Comparison of ENCODE assay signal across 8 mouse cellular contexts in the genomic region with DNA sequence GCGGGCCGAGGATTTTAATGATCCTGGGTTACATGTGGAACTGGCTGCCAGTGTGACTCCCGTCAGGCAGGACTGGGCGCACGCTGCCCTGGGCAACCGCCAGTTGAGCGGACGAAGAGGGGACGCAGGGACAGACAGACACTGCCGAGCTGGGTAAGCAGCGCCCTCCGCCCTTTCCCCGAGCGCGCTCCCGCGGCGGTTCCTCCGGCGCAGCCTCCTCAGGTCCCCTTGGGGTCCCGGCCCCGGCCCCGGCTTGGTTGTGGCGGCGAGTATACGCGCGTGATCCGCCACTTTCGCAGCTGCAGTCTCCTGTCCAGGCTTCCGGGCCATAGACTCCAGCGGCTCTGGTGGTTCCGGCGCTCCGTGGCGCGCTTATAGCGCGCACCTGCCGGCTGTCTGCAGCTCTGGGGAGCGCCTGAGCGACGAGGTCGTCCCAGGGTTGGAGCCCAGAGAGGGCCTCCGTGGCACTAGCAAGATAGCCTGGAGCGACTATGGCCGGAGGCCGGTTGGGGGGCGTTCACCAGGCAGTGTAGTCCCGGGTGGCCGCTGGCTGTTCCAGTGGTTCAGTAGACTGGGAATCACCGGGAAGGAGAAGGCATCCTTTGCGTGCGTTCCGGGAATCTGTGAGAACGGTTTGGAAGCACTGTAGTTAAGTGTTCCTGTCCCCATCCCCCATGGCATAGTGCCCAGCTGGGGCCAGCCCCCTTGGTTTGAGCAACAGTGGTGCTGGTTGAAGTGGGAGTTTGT. TPM values are rescaled to one million over a fixed set of nuclear protein-coding genes. Genes with fewer than 3 reads are reported as not detected.
DNase-seq lines count a peak whose midpoint lies in the region; ATAC-seq and TF ChIP-seq lines count a peak whose summit lies in the region.

No protein-coding gene starts in this region.

- H3K4me1 ChIP-seq in ES-E14 (ENCODE audit: control insufficient read depth in 2 of 2, insufficient read depth in 2 of 2, low read length in 2 of 2, poor library complexity in 1 of 2): peaks cover 0 to 1% of the 10 kb centered on the region in 2 experiments; a peak in 1 of 4 replicates
- peaks cover 49% of the 10 kb centered on the region for H3K4me1 ChIP-seq in forebrain, embryonic 13.5 days

- H3K27ac ChIP-seq in ES-E14 (ENCODE audit: insufficient read depth, low read depth, low read length, poor library complexity, severe bottlenecking): no peak overlapping the region
- peak overlapping the region; percentile 91 for H3K27ac ChIP-seq in forebrain, embryonic 13.5 days

- peak overlapping the region; percentile 70 for H3K9ac ChIP-seq in ES-E14 (ENCODE audit: insufficient read depth, low read depth, low read length, poor library complexity, severe bottlenecking)
- peak overlapping the region; percentile 99 for H3K9ac ChIP-seq in forebrain, embryonic 13.5 days

- H3K27me3 ChIP-seq in forebrain, embryonic 13.5 days: no peaks in the 10 kb centered on the region

- DNase-seq in ES-E14 (ENCODE audit: low read depth, low spot score): no peak
- peak; percentile 29 for DNase-seq in c-Kit-positive CD71-positive TER-119-positive erythroid progenitor cells, embryonic 14.5 days (ENCODE audit: low spot score)
- peak; percentile 78 to 80 for DNase-seq in heart, postnatal 10 days
- DNase-seq in layer of hippocampus, postnatal 10 days (ENCODE audit: low spot score in 2 of 2): peak; percentile 66 to 73
- peak; percentile 79 for DNase-seq in lung, postnatal 14 days
- DNase-seq in retina, embryonic 14.5 days (ENCODE audit: low spot score): peak; percentile 61
- peak; percentile 62 for DNase-seq in yolk sac, embryonic 10.5 days (ENCODE audit: low spot score)

- H3K4me3 ChIP-seq in ES-E14 (ENCODE audit: insufficient read depth in 1 of 2, low read depth in 1 of 2, low read length in 2 of 2, poor library complexity in 1 of 2, severe bottlenecking in 1 of 2): peak overlapping the region; percentile 77 to 96
- H3K4me3 ChIP-seq in forebrain, embryonic 13.5 days: peak overlapping the region; percentile 96

- peak; percentile 22 for ATAC-seq in forebrain, embryonic 13.5 days

- in situ Hi-C loops in ES-E14 (cut with MboI; ENCODE audit: low sequenced_read_pairs in 2 of 2, unreplicated experiment in 2 of 2): loop anchor here in 1 of 2 experiments (25.0 kb wide), 1 partner anchor 342 kb away; no protein-coding TSS in a partner anchor

- intact Hi-C loops in heart, postnatal 10 days (cut with DNase I): loop anchor here (1.0 to 10.0 kb wide), 3 partner anchors 26 to 334 kb away; no protein-coding TSS in a partner anchor

- WGBS in forebrain, embryonic 13.5 days: under 1% methylated on average over 56 of the region's 56 CpGs

- no peaks in the 10 kb centered on the region for H3K36me3 ChIP-seq in ES-E14 (ENCODE audit: control insufficient read depth, insufficient read depth, low read length, poor library complexity, severe bottlenecking)
- no peaks in the 10 kb centered on the region for H3K36me3 ChIP-seq in forebrain, embryonic 13.5 days (ENCODE audit: poor library complexity, severe bottlenecking)

- H3K9me3 ChIP-seq in ES-E14 (ENCODE audit: control insufficient read depth, insufficient read depth, low read depth, low read length): no peaks in the 10 kb centered on the region
- H3K9me3 ChIP-seq in forebrain, embryonic 13.5 days (replicated peaks): no peaks in the 10 kb centered on the region

- H3K4me2 ChIP-seq in forebrain, embryonic 13.5 days: peak overlapping the region; percentile 64

TF ChIP-seq in ES-E14, 5 proteins besides CTCF, POLR2A, EP300 and RAD21:
- no peak for TF ChIP-seq CHD2 (IDR thresholded peaks at IDR 0.05; ENCODE audit: low read depth, low read length)
- 0 out of 2 replicates have a peak, but pooled peaks have one; percentile 23 for TF ChIP-seq HCFC1 (IDR thresholded peaks at IDR 0.05; ENCODE audit: borderline replicate concordance, insufficient read depth, low read length)

RNA-seq across cellular contexts. Expression of a gene that starts 2.4 kb away (rescaled TPM):
- total RNA-seq in ES-E14 (2012; rRNA removed): 3.9 and 5.2 TPM in 2 replicates
- 46.9 and 55.8 TPM in 2 replicates for polyA plus RNA-seq in forebrain, embryonic 13.5 days (2015; fragmentation: Nextera tagmentation; extraction: Ambion mirVana)
- 10 to 100 TPM; 25.5 to 34.6 TPM for total RNA-seq in heart, postnatal 10 days (2021)
- 10 to 100 TPM; 92.8 to 94.8 TPM for total RNA-seq in layer of hippocampus, postnatal 10 days (2021)
